Mouse (Mus musculus) layer of hippocampus, adult 18-20 months (tissue): Measurements from ENCODE around the gene Ubxn1. TPM values are rescaled to one million over a fixed set of nuclear protein-coding genes. Genes with fewer than 3 reads are reported as not detected.

Source experiments
- DNase-seq, 2 experiments: peaks; one replicate each; pipeline ENCODE4 v3.0.0; 2022; ENCODE audit warnings: low spot score in 2 of 2
- microRNA-seq, 2 experiments: library from miRNA; unstranded; fragments of <30 nt; microRNA quantifications; one replicate each; pipeline ENCODE4 v1.2.0; 2021
- total RNA-seq, 2 experiments: library from RNA; stranded (reverse); gene quantifications; 2 replicates each; pipeline ENCODE4 v1.2.3; 2021

The Ubxn1 gene
- total RNA-seq, 2 experiments from 2014 or later, result 103 to 109 TPM

- peak; percentile 94 to 98 for DNase-seq
Measured at GRCm38 (mm10) chr19:8897865-8898495, 26.7 kb downstream of the Ubxn1 start, which contains the start of gene Ganab. Gene Ganab, plus strand, starts transcription at chr19:8898071.

DNA sequence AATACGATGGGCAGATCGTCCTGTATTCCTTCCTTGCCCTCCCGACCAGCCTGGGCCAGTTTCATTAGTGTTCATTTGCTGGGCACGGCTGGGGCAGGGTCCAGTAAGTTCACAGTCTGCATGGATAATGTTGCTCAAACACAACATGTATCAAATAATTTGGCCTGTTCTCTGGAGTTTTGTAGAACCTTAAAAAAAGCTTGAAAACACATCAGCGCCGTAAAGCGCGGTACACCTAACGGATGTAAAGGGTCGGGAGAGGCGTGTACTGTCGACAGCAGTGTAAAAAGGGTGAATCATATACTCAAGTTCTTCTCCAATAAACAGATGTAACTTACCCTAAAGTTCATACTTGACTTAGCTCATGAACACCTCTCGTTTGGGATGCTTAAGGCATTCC, 27.3 kb downstream of the Ubxn1 start:
- no peak for DNase-seq

- DNase-seq, result no peak
Measured at GRCm38 (mm10) chr19:8899079-8899478, 27.8 kb downstream of the Ubxn1 start.

GRCm38 (mm10) chr19:8903412-8903811, 32.1 kb downstream of the Ubxn1 start:
- DNase-seq, result no peak

GRCm38 (mm10) chr19:8908531-8908930, 37.2 kb downstream of the Ubxn1 start:
- DNase-seq, result no peak

- peak in 1 of 2 experiments; percentile 42 for DNase-seq
Measured at GRCm38 (mm10) chr19:8911810-8912209, 40.5 kb downstream of the Ubxn1 start.

GRCm38 (mm10) chr19:8914212-8914611, 42.9 kb downstream of the Ubxn1 start:
- peak in 1 of 2 experiments; percentile 72 for DNase-seq

DNA sequence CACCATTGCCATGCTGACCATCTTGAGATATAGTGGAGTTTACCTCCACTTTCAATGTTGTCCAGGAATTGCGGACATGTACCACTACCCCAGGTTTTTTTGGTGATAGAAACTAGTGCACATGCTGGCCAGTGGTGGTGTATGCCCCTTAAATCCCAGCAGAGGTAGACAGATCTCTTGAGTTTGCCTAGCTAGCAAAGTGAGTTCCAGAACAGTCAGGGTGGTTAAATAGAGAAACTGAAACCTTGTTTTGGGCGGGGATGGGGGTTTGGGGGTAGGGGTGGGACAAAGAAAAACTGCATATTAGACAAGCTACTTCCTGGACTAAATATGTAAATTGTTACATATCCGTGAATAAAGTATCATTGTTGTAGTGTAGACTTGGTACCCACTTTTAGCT, 47.7 kb downstream of the Ubxn1 start:
- DNase-seq, result no peak

- DNase-seq, result no peak
Measured at GRCm38 (mm10) chr19:8919684-8920072, 48.4 kb downstream of the Ubxn1 start.

- peak; percentile 90 to 96 for DNase-seq
Measured at GRCm38 (mm10) chr19:8920073-8920736, 48.9 kb downstream of the Ubxn1 start, which contains the start of gene B3gat3. Gene B3gat3, plus strand, starts transcription at chr19:8920374.

DNA sequence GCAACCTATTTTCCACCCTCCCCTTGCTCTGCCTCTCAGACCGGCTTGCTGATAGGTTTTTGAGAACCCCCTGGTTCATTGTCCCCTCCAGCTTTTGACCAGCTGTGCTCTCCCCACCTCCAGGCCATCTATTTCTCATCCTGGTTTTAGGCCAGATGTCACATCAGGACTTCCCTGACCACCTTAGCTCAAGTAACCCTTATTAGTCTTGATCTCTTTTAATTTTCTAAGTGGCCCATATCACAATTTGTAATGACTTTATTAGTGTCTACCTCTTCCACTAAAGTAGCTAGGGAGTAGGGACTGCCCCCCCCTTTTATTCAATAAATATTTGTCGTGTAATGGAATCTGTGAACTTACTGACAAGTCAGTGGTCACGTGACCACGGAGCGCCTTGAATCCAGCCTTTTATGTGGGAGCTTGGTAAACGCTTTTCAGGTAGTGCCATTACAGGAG, 49.6 kb downstream of the Ubxn1 start:
- no peak for DNase-seq

- no peak for DNase-seq
Measured at GRCm38 (mm10) chr19:8921741-8922140, 50.4 kb downstream of the Ubxn1 start.

Small RNA genes lying within 50 kb of the gene (microRNA-seq; reads per million reads assigned to microRNA genes)
- gene Mir5136, result 0 to 0.20 reads per million in 2 experiments

Other genes with a start within 250 kb of the Ubxn1 start
- 100 to 1,000 TPM; 178 to 184 TPM for gene Chrm1, start 207.7 kb upstream of the Ubxn1 start, total RNA-seq
- 100 to 1,000 TPM; 145 to 153 TPM for gene Slc3a2, start 148.1 kb upstream of the Ubxn1 start, total RNA-seq
- gene Wdr74, start 135.7 kb upstream of the Ubxn1 start, total RNA-seq, result 10 to 100 TPM; 53.0 to 55.2 TPM
- 1 to 10 TPM; 1.9 to 2.1 TPM for gene 1700092M07Rik, start 130.8 kb upstream of the Ubxn1 start, total RNA-seq
- 10 to 100 TPM; 59.5 to 63.6 TPM for gene Stx5a, start 130.1 kb upstream of the Ubxn1 start, total RNA-seq
- gene Nxf1, start 114.4 kb upstream of the Ubxn1 start, total RNA-seq, result 10 to 100 TPM; 94.5 to 95.3 TPM
- 10 to 100 TPM; 69.1 to 74.4 TPM for gene Tmem223, start 100.5 kb upstream of the Ubxn1 start, total RNA-seq
- gene Tmem179b, start 97.0 kb upstream of the Ubxn1 start, total RNA-seq, result 1 to 10 TPM; 8.6 to 9.6 TPM
- 10 to 100 TPM; 12.8 to 13.8 TPM for gene Taf6l, start 85.1 kb upstream of the Ubxn1 start, total RNA-seq
- gene Polr2g, start 72.9 kb upstream of the Ubxn1 start, total RNA-seq, result 100 to 1,000 TPM; 106 to 111 TPM
- 1 to 10 TPM; 6.7 to 7.0 TPM for gene Zbtb3, start 68.9 kb upstream of the Ubxn1 start, total RNA-seq
- gene Ttc9c, start 52.2 kb upstream of the Ubxn1 start, total RNA-seq, result 10 to 100 TPM; 39.9 to 41.1 TPM
- gene Hnrnpul2, start 51.5 kb upstream of the Ubxn1 start, total RNA-seq, result 100 to 1,000 TPM; 120 to 125 TPM
- not detected for gene AC129217.1, start 41.7 kb upstream of the Ubxn1 start, total RNA-seq
- 10 to 100 TPM; 94.8 to 97.6 TPM for gene Bscl2, start 34.0 kb upstream of the Ubxn1 start, total RNA-seq
- gene Gng3, start 32.3 kb upstream of the Ubxn1 start, total RNA-seq, result 100 to 1,000 TPM; 153 TPM
- gene Lrrn4cl, start 20.7 kb upstream of the Ubxn1 start, total RNA-seq, result under 1 TPM; 0.42 to 0.68 TPM
- 10 to 100 TPM; 30.2 to 30.4 TPM for gene Uqcc3, start 9.4 kb downstream of the Ubxn1 start, total RNA-seq
- gene Lbhd1, start 12.2 kb downstream of the Ubxn1 start, total RNA-seq, result 1 to 10 TPM; 4.6 to 7.6 TPM
- not detected for gene Gm49403, start 12.4 kb downstream of the Ubxn1 start, total RNA-seq
- gene 1810009A15Rik, start 17.4 kb downstream of the Ubxn1 start, total RNA-seq, result 10 to 100 TPM; 24.2 to 30.3 TPM
- gene Gm49416, start 17.4 kb downstream of the Ubxn1 start, total RNA-seq, result 1 to 10 TPM; 2.4 to 5.1 TPM
- gene Ints5, start 21.5 kb downstream of the Ubxn1 start, total RNA-seq, result 10 to 100 TPM; 25.6 to 26.3 TPM
- gene Ganab, start 26.6 kb downstream of the Ubxn1 start, total RNA-seq, result 100 to 1,000 TPM; 104 to 112 TPM
- gene B3gat3, start 48.9 kb downstream of the Ubxn1 start, total RNA-seq, result 100 to 1,000 TPM; 166 to 169 TPM
- gene Rom1, start 57.9 kb downstream of the Ubxn1 start, total RNA-seq, result 1 to 10 TPM; 4.7 to 6.6 TPM
- 10 to 100 TPM in 1 of 2 experiments, 1 to 10 TPM in 1; 9.8 to 10.4 TPM for gene Eml3, start 58.1 kb downstream of the Ubxn1 start, total RNA-seq
- gene Mta2, start 70.4 kb downstream of the Ubxn1 start, total RNA-seq, result 10 to 100 TPM; 51.6 to 53.4 TPM
- gene Tut1, start 82.4 kb downstream of the Ubxn1 start, total RNA-seq, result 10 to 100 TPM; 21.9 to 22.5 TPM
- gene Eef1g, start 95.5 kb downstream of the Ubxn1 start, total RNA-seq, result 100 to 1,000 TPM; 257 to 269 TPM
- 10 to 100 TPM; 18.1 to 19.9 TPM for gene Ahnak, start 117.8 kb downstream of the Ubxn1 start, total RNA-seq
- gene Scgb1a1, start 216.5 kb downstream of the Ubxn1 start, total RNA-seq, result not detected